Mouse (Mus musculus): ENCODE data around the gene Gm20671. TPM values are rescaled to one million over a fixed set of nuclear protein-coding genes. Genes with fewer than 3 reads are reported as not detected.
"Not testable (repeated sequence)": the region's sequence is repeated elsewhere in the genome, so short reads cannot be mapped to it uniquely, and the experiment has no call there.

Gene Gm20671
- total RNA-seq, 2 experiments from 2014 or later = not detected

- not testable (repeated sequence) for DNase-seq (ENCODE audit: extremely low spot score in 1 of 2, low spot score in 1 of 2)
These were observed 40.5 kb downstream of the Gm20671 start for GRCm38 (mm10) chr5:32786454-32786853.

GRCm38 (mm10) chr5:32785313-32785915 is 41.5 kb downstream of the Gm20671 start, which contains the start of gene Pisd:
Pisd (minus strand) TSS chr5:32785646.
- peak; percentile 91 to 93 for DNase-seq (ENCODE audit: extremely low spot score in 1 of 2, low spot score in 1 of 2)

GRCm38 (mm10) chr5:32784726-32785125 is 42.2 kb downstream of the Gm20671 start:
- no peak for DNase-seq (ENCODE audit: extremely low spot score in 1 of 2, low spot score in 1 of 2)

GRCm38 (mm10) chr5:32781596-32781995 is 45.3 kb downstream of the Gm20671 start:
- no peak for DNase-seq (ENCODE audit: extremely low spot score in 1 of 2, low spot score in 1 of 2)

- no peak for DNase-seq (ENCODE audit: extremely low spot score in 1 of 2, low spot score in 1 of 2)
These were observed 48.7 kb downstream of the Gm20671 start for GRCm38 (mm10) chr5:32778168-32778567.

GRCm38 (mm10) chr5:32772361-32772760 is 54.5 kb downstream of the Gm20671 start:
- no peak for DNase-seq (ENCODE audit: extremely low spot score in 1 of 2, low spot score in 1 of 2)

GRCm38 (mm10) chr5:32767636-32768373 is 59.1 kb downstream of the Gm20671 start:
- no peak for DNase-seq (ENCODE audit: extremely low spot score in 1 of 2, low spot score in 1 of 2)

- no peak for DNase-seq (ENCODE audit: extremely low spot score in 1 of 2, low spot score in 1 of 2)
These were observed 59.9 kb downstream of the Gm20671 start for GRCm38 (mm10) chr5:32767004-32767403.

GRCm38 (mm10) chr5:32761566-32762140 is 65.3 kb downstream of the Gm20671 start:
- no peak for DNase-seq (ENCODE audit: extremely low spot score in 1 of 2, low spot score in 1 of 2)

GRCm38 (mm10) chr5:32760787-32761186 is 66.1 kb downstream of the Gm20671 start:
- DNase-seq (ENCODE audit: extremely low spot score in 1 of 2, low spot score in 1 of 2) = no peak

GRCm38 (mm10) chr5:32760352-32760751 is 66.6 kb downstream of the Gm20671 start:
- not testable (repeated sequence) for DNase-seq (ENCODE audit: extremely low spot score in 1 of 2, low spot score in 1 of 2)

GRCm38 (mm10) chr5:32759662-32760061 is 67.2 kb downstream of the Gm20671 start:
- no peak for DNase-seq (ENCODE audit: extremely low spot score in 1 of 2, low spot score in 1 of 2)

- no peak for DNase-seq (ENCODE audit: extremely low spot score in 1 of 2, low spot score in 1 of 2)
These were observed 70.8 kb downstream of the Gm20671 start for GRCm38 (mm10) chr5:32756141-32756540.

- no peak for DNase-seq (ENCODE audit: extremely low spot score in 1 of 2, low spot score in 1 of 2)
These were observed 75.2 kb downstream of the Gm20671 start for GRCm38 (mm10) chr5:32751736-32752135.

GRCm38 (mm10) chr5:32748936-32749335 is 78.0 kb downstream of the Gm20671 start:
- no peak for DNase-seq (ENCODE audit: extremely low spot score in 1 of 2, low spot score in 1 of 2)

- DNase-seq (ENCODE audit: extremely low spot score in 1 of 2, low spot score in 1 of 2) = peak in 1 of 2 experiments; percentile 37
These were observed 79.1 kb downstream of the Gm20671 start for GRCm38 (mm10) chr5:32747650-32748375.

GRCm38 (mm10) chr5:32745705-32746655 is 80.9 kb downstream of the Gm20671 start:
- peak in 1 of 2 experiments; percentile 41 for DNase-seq (ENCODE audit: extremely low spot score in 1 of 2, low spot score in 1 of 2)

GRCm38 (mm10) chr5:32742149-32742548 is 84.8 kb downstream of the Gm20671 start:
- peak; percentile 65 to 74 for DNase-seq (ENCODE audit: extremely low spot score in 1 of 2, low spot score in 1 of 2)

GRCm38 (mm10) chr5:32741377-32741776 is 85.5 kb downstream of the Gm20671 start:
- DNase-seq (ENCODE audit: extremely low spot score in 1 of 2, low spot score in 1 of 2) = not testable (repeated sequence)

- DNase-seq (ENCODE audit: extremely low spot score in 1 of 2, low spot score in 1 of 2) = not testable (repeated sequence)
These were observed 86.1 kb downstream of the Gm20671 start for GRCm38 (mm10) chr5:32740850-32741249.

All from layer of hippocampus, postnatal 25 days (tissue).